Mouse (Mus musculus) thymus, postnatal 25 days (tissue): ENCODE results near the gene Otp.

Experiments
- DNase-seq: peaks from one replicate; pipeline ENCODE4 v3.0.0; 2022

The Otp gene

DNA sequence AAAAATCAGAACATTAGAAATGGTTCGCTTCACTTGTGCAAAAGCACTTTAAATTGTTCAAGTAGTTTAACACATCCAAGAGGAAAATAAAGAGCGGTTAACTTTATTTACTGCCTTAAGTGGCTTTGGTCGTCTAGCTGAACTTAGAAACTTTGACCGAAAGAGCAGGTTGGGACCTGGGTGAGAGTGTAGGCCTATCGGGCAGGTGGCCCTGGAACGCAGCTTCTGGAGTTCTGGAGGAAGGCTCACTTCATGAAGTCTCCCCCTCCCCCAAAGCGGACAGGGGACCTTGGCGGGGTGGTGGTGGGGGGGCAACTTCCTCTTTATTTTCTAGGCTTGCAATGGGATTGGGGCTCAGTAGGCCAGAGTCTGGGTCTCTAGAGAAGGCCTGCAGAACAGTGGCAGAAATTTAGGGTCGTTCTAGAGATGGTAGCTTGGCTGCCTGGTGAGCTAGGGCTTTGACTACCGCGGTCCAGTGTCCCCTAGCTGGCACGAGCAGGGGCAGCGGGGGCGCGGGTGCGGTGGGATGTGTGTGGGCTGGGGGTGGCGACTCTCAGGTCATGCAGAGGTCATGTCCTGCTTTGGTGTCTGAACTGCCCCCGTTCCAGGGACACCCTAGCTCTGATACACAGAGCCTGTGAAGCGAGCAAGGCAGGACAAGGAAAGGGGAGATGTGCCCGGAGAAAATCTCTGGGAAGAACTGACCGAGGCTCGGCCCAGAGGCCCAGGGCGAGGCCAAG lies 576 bp upstream of the Otp start:
- no peak for DNase-seq

DNA sequence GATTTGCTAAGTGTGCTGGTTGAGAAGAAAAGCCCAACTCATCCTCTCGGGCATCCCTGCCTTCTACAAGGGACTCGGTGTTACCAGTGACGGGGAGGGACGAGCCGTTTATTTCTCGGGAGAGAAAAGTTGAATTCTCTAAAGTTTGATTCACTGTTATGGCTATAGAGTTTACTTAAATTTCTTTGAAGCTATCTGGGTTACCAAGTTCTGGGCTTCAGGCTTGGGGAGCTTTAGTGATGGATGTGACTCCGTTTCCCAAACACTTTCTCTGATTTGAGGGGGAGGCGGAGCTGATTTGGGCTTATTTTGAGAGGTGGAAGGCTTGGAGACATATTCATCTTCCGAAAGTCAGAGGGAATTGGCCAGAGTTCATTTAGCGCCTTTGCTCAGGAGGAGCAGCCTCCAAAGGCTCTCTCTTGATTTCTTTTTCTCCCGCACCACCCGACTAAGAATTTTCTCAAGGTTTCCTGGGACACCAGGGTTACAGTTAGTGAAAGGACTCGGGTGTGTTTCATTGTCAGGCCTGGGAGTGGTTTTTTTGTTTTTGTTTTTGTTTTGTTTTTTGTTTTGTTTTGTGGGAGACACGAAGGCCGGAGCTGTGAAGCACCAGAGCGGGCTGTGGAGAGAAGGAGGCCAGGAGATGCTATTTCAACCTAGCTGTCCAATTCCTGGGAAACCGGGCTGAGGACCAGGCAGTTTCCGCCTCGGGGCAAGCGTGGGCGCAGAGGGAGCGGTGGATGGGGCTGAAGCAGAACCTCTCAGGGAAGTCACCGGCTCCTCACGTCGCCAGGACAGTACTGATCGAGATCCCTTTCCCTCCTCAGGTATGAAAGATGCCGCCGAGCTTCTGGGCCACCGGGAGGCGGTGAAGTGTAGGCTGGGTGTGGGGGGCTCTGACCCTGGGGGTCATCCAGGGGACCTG lies 1.1 kb downstream of the Otp start:
- DNase-seq = no peak

DNA sequence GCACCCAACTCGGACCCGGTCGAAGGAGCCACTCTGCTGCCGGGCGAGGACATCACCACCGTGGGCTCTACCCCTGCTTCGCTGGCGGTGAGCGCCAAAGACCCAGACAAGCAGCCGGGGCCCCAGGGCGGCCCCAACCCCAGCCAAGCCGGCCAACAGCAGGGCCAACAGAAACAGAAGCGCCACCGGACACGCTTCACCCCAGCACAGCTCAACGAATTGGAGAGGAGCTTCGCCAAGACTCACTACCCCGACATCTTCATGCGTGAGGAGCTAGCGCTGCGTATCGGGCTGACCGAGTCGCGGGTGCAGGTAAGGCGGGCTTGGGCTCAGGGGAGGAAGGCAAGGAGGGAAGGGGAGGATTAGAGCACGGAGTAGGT lies 1.8 kb downstream of the Otp start:
- no peak for DNase-seq

DNA sequence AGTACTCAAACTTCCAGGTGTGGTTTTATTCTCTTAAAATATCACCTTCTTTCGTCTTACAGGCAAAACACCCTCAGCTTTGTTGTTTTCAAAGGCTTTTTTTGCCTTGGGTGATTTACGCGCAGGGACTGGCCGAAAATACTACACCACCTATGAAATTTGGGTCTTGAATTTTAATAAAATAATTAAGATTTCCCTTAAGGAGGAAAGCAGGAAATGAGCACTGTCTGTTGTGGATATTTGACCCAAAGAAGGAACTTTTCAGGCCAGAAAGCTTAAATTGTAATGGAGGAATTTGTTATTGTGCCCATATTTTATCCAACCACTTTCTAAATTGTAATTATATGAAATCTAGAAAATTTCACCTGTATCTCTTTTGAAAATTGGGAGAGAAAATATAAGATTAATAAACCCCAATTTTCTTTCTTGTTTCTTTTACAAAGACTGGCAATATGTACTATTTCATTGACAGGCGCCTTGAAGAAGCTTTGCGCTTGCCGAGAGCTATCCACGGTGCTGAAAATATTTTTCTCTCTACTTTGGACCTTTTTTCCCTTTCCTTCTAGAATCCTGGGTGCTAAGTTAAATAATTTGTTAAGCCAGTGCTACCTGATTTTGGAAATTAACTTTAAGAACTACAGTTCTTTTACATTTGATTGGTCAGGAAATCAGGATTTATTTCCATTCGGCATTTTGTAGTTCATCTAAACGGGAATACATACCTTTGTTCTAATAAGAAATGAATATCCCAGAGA lies 2.8 kb downstream of the Otp start:
- no peak for DNase-seq

DNA sequence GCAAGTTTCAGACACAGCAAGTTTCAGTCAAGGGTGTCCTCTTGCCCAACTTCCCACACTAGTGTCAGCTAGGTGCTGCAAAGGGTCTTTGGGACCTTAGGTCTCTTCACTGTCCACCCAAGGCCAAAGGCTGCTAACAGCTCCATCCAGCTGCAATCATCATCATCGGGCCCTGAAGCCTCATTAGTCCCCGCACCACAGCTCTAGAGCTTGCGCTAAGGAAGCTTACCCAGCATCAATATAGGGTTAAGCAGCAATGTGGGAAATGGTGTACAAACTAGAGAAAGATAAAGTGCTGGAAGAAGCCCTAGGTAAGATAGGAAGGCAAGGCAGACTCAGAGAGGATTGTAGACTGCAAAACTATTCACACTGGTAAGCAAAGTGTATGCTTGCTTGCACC lies 5.8 kb downstream of the Otp start:
- no peak for DNase-seq

DNA sequence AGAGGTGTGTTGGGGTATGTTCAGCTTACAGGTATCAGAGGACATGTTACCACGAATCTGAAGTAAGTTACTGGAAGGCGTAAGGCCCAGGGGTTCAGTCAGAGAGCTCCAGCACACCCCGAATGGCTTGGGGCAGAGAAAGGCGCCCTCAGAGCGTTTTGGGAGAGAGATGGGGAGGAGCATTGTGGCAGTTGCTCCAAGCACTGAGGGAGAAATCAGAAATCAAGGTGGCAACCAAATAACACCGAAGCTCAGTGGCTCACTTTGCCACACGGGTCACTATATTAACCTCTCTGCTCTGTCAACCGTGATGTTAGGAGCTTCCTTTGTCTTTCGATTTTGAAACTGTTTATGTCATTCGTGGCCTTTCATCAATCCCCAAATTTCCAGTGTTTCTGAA lies 6.8 kb downstream of the Otp start:
- DNase-seq = no peak

DNA sequence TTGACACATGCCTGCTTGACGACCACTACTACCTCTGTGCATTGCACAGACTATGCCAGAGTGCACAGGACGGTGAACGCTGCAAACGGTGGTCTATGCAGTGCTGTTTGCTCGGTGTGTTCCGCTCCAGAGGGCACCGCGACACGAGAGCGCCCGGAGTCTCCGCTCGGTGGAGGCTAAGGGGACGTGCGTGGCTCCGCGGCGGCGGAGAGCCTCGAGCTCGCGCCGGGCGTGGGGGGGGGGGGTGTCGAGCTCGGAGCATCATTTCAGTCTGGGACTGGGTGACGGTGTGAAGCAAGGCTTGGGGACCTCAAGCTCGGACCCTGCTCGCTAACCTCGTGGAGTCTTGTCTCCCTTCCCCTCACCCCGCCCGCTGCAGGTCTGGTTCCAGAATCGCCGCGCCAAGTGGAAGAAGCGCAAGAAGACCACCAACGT lies 7.3 kb downstream of the Otp start:
- no peak for DNase-seq

DNA sequence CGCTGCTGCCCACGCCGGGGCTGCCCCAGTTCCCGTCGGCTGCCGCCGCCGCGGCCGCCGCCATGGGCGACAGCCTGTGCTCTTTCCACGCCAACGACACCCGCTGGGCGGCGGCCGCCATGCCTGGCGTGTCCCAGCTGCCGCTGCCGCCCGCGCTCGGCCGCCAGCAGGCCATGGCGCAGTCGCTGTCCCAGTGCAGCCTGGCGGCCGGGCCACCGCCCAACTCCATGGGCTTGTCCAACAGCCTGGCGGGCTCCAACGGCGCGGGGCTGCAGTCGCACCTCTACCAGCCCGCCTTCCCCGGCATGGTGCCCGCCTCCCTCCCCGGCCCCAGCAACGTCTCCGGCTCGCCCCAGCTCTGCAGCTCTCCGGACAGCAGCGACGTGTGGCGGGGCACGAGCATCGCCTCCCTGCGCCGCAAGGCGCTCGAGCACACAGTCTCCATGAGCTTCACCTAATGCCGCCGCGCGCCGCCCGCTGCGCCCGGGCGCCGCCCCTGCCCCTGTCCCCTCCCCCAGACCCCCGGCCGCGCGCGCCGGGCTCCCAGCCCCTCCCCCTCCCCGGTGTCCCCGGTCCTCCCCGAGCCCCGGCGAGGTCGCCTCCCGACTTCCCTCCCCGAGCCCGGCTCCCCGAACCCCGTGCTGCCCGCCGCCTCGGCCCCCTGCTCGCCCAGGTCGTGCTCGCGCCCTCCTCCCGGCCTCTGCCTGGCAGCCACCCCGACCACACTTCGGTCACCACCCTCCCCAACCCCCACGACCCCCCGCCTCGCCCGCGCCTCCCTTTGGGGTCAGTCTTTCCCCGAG lies 8.0 kb downstream of the Otp start:
- no peak for DNase-seq

DNA sequence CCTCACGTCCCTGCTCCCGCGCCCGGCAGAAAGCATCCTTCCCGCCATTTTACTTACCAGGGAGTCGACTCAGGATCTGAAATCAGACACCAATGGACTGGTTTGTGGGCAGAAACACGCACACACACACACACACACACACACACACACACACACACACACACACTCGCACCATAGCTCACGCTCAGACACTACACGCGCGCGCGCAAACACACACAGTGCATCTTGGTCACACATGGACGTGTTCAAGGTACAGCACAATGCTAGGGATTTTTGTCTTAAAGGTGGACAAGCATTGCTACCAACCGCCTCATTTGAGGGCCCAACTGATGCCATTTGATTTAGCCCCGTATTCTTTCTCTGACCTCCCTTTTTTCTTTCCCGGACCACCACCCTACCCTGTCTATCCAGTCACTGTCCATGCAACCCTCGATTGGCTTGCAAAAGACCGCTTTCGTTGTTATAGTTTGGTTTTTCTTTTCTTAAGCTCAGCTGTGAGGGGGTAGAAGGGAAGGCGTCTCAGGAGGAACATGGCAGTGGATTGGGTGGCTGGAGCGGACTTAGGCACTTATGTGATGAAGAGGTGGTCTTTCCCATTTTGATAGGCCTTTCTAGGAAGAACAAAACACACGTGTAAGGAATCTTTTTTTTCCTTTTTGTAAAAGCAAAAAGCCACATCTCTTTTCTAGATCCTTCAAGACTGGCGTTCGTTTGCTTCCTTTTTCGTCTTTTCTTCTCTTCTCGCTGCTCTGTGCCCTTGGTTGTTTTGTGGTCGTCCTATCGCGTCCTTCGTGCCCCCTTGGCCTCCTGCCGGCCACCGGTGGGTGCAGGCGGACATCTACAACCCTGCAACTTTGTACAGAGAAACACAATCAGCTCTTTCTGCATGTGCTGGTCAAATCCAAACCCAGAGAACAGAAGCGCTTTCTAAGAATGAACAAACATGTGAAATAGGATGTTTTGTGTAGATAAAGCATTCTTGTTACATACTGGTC lies 8.9 kb downstream of the Otp start:
- DNase-seq = no peak

DNA sequence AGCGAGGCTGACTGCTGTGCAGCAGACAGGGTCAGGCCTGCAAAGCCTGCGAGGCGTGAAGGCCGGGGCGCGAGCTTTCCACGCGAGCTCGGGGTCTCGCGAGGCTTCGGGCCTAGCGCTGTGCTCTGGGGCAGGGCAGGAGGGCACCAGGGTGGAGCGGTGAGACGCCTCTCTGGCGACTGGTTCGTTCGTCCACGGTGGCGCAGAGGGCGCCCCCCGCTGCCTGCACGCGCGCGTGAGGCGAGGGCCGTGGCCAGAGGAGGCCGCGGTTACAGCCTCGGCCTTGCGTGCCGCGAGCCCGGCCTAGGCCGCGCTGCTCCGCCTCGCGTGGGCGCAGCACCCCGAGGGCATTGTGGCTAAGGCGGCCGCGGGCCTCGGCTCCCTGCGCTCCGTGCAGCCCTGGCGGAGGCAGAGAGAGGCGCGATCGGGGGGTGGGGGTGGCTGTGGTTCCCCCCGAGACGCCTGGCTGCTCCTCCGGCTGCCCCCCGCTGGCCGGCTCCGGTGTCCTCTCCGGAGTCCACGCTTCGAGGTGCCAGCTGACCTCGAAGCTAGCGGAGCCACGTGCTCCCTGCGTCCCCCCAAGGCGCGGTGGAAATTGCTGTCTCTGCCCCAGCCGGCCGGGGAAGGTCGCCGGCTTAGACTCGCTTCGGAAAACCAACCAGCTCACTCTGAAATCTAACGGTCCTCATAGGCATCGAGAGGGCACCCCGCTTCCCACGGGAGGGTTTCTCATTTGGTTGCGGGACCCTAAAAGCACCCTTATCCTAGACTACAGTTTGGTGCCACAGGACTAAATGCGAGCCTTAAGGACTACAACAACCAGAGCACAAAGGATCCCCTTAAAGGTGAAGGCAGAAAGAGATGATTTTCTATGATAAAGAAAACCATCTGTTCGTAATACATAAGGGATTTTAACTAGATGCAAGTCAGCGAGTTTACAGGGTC lies 10.2 kb downstream of the Otp start:
- no peak for DNase-seq

DNA sequence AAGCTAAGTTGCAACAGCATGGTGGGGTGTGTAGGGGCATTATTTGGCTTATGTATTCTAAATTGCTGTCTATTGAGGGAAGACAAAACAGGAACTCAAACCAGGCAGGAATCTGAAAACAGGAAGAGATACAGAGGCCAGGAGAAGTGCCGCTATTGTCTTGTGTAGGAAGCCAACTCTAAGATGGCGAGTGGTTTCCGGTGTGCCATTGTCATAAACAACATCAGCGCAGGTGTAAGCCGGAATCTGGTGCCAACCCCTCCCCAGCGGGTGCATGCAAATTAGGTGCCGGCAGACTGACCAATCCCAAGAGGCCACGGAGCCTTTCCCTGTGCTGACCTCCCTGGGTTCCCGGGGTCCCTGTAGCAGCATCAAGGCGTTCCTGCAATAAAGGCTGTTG lies 32.4 kb downstream of the Otp start:
- no peak for DNase-seq

DNA sequence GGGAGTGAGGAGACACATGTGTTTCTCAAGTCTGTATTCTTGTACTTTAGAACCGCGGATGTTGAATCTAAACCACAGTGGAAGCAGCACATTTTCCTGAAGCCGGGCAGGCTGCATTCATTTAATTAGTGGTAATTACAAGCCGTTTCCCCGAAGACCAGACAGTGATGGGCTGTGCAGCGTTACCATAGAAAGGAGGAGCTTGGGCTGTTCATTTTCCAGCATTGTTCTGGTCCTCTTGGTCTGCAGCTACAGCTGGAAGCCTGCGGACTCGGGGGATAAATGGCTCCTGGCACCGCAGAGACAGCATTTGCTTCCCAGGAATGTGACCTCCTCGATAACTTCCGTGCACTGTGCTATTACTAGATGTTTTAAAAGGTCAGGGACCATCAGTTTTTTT lies 37.6 kb downstream of the Otp start:
- DNase-seq = no peak

DNA sequence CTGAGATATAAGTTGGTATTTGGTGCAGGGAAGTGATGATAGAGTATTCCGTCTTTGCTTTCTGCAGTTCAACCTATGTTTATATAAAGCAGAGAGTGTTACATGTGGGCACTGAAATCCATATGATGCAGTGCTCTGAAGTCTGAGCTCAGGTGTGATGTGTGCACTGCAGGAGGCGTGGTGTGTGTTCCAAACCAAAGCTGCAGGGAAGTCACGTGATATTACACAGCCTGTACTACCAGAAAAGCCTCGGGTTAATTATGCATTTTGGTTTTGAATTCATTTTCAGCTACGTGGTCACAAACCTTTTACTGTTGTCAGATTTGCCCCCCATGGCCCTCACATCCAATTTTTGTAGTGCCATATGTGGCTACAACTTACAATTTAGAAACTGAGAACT lies 40.3 kb downstream of the Otp start:
- DNase-seq = no peak

DNA sequence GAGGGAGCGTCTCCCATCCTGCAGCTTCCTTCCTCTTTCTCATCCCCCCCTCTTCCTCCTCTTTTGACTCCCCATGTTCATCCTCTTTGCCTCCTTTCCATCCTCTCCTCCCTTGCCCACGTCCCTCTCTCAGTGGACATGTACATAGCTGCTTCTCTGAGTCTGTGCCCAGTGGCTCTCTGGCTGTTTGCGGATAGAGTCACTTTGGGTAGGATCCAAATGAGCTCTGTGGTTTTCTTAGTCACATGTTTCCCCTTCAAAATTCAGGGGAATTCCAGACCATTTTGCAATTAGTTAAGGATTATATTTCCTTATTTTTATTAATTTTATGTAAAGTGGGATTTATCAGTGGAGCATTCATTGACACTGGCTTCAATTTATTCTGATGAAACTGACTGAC lies 52.7 kb downstream of the Otp start:
- DNase-seq = no peak
